Mouse (Mus musculus): ENCODE results near the gene Serpina3n.
"Not testable (repeated sequence)": the region's sequence is repeated elsewhere in the genome, so short reads cannot be mapped to it uniquely, and the experiment has no call there.

Gene Serpina3n

DNA sequence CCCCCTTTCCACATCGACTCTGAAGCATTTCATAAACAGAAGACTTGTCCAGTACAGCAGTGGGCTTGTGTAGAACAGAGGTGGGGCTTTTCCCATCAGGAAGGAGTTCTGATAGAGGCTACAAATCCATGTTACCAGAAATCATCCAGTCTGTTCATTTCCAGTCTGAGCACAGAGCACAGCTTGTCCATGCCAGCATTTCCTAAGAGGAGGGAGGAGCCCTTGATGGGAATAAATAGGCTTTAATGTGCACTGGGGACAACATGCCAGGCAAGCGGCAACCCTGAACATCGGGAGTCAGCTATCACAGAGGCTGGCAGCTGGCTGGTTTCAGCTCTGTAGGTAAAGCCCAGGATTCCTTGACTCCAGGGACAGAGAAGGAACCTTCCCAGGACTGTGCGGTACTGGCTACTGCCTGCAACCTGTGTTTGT is at the start of gene Serpina3n:
Gene Serpina3n (plus strand): TSS at position 276 of the 432 bp plus-strand sequence.
- DNase-seq (ENCODE audit: low spot score), result no peak

DNA sequence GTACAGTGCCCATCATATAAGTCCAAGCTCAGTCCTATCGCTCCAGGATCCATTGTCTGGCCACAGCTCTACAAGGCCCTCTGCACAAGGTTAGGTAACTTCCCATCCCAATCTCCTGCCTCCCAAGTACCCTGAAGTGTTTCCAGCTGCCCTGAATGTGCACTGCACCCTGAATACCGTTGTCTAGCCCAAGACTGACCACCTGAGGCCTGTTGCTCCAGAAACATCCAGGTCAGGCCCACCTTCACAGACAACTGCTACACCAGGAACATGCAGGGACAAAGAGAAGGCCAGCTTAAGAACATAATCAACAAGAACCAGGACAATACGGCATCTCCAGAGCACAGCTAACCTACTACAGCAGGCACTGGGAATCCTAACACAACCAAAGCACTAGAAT is 36.5 kb upstream of the Serpina3n start:
- no peak for DNase-seq (ENCODE audit: low spot score)

- DNase-seq (ENCODE audit: low spot score), result not testable (repeated sequence)
Measured at GRCm38 (mm10) chr12:104377179-104377578, 29.4 kb upstream of the Serpina3n start.

- DNase-seq (ENCODE audit: low spot score), result not testable (repeated sequence)
Measured at GRCm38 (mm10) chr12:104378351-104378750, 28.2 kb upstream of the Serpina3n start.

DNA sequence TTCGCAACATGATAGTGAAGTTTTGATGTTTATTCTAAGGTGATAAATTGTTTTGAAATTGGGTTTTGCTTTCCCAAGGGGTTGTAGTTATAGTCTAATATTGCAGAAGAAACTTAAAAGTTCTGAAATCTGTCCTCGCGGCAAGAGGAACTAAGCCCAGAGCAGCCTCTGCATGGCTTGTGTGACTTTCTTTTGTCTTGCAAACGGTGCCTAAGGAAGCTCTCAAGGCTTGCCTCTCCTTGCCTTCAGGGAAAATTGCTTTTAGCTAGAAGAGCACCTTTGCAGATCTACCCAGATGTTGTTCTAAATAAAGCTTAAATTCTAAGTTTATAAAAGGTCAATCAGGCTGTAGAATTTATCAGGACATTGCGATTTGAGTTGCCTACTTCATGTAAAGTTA is 27.7 kb upstream of the Serpina3n start:
- DNase-seq (ENCODE audit: low spot score), result not testable (repeated sequence)

DNA sequence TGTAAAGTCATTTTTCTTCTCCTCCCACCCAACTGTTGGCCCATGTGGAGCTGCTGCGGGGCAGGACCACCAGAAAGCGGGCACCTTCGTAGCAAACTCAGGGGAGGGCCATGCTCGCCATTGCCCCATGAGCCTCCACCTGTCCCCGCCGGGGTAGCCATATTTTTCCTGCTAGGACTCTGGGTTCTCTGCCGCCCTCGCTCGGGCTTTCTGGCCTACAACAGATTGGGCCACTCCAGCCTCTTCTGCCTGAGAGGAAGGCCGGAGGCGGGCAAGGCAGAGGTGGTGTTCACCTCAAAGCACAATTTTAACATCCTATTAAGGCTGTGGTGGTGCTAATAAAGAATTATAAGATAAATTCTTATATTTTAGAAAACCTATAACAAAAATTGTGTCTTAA is 26.7 kb upstream of the Serpina3n start:
- DNase-seq (ENCODE audit: low spot score), result no peak

GRCm38 (mm10) chr12:104381071-104381604 is 25.4 kb upstream of the Serpina3n start:
- DNase-seq (ENCODE audit: low spot score), result not testable (repeated sequence)

GRCm38 (mm10) chr12:104385987-104386386 is 20.5 kb upstream of the Serpina3n start:
- DNase-seq (ENCODE audit: low spot score), result not testable (repeated sequence)

- not testable (repeated sequence) for DNase-seq (ENCODE audit: low spot score)
Measured at GRCm38 (mm10) chr12:104386878-104387277, 19.7 kb upstream of the Serpina3n start.

- DNase-seq (ENCODE audit: low spot score), result no peak
Measured at GRCm38 (mm10) chr12:104388477-104388876, 18.1 kb upstream of the Serpina3n start.

DNA sequence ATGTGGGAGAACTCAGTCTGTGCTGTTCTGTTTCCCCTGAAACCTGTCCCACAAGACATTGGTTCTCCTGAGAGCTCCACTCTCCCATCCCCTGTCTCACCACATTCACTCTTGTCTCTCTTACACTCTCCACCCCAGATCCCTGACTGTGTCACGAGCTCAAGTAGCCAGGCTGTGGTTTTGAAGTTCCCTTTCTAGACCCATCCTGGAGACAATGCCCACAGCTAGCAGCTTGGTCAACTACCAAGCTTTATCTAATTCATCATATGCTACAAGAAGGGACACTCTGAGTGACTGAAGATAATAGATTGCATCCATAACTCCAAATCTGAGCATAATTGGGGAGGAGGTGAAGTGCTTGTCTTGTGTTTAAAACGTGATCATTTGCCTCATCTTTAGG is 15.5 kb upstream of the Serpina3n start:
- DNase-seq (ENCODE audit: low spot score), result not testable (repeated sequence)

GRCm38 (mm10) chr12:104403968-104404367 is 2.6 kb upstream of the Serpina3n start:
- DNase-seq (ENCODE audit: low spot score), result no peak

GRCm38 (mm10) chr12:104412507-104412906 is 6.0 kb downstream of the Serpina3n start:
- DNase-seq (ENCODE audit: low spot score), result no peak

GRCm38 (mm10) chr12:104414576-104414975 is 8.0 kb downstream of the Serpina3n start:
- DNase-seq (ENCODE audit: low spot score), result no peak

DNA sequence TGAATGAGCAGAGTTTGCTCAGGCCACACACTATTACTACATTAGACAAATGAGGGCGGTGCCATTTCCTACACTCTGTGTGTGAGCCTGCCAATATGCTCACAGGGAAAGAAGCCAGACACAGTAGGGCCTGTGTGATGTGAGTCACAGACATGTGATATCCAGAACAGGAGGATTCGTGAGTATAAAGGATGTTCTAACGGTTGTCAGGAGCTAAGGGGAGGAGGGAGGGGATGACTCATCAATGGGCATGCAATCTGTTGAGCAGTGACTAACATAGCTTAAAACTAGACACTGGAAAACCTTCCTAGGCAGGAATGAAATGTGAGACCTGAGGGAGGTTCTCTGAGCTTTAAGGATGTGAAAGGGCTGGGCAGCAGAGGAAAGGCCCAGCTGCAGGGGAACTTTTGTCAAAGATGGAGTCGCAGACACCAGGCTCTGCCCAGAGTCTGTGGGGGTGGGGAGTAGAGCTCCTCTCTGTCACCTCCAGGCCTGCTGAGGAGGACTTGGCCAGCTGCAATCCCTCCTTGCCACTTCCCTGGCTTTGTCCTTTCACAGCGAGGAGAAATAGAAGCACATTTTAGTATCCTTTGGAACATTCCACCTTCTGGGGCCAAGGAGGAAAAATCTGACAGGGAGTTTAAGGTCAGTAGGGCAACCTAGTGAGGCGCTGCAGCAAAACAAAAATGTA is 9.2 kb downstream of the Serpina3n start:
- no peak for DNase-seq (ENCODE audit: low spot score)

GRCm38 (mm10) chr12:104418340-104419135 is 12.0 kb downstream of the Serpina3n start:
- peak; percentile 91 for DNase-seq (ENCODE audit: low spot score)

GRCm38 (mm10) chr12:104419136-104419462 is 12.6 kb downstream of the Serpina3n start:
- DNase-seq (ENCODE audit: low spot score), result peak; percentile 45

GRCm38 (mm10) chr12:104422615-104423392 is 16.3 kb downstream of the Serpina3n start:
- DNase-seq (ENCODE audit: low spot score), result no peak

GRCm38 (mm10) chr12:104425591-104425990 is 19.1 kb downstream of the Serpina3n start:
- DNase-seq (ENCODE audit: low spot score), result no peak

GRCm38 (mm10) chr12:104426915-104427314 is 20.4 kb downstream of the Serpina3n start:
- DNase-seq (ENCODE audit: low spot score), result peak; percentile 74

DNA sequence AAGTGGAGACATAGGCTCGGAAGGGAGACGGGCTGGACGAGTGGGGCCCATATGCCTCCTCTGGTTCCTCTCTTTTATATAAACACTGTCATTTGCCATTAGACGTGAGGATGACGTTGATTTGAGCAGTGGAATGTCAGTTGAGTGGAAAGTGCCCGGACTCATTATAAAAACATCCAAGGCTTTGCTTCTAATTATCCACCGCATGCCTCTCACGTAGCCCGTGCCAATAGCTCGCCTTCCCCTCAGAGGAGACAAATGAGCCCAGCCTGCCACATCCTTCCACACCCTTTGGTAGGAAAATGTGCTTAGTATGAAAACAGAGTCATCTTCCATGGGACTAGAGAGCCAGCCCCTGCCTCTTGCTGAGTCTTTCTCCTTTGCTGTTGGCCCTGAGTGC is 24.8 kb downstream of the Serpina3n start:
- DNase-seq (ENCODE audit: low spot score), result peak; percentile 72

GRCm38 (mm10) chr12:104433214-104433613 is 26.7 kb downstream of the Serpina3n start:
- DNase-seq (ENCODE audit: low spot score), result peak; percentile 48

All from retina, embryonic 14.5 days (tissue).